Mouse (Mus musculus): ENCODE results near the gene Kcnmb1. TPM values are rescaled to one million over a fixed set of nuclear protein-coding genes. Genes with fewer than 3 reads are reported as not detected.

Gene Kcnmb1
- polyA plus RNA-seq, 1 experiment from 2014 or later, result 0.09 TPM

GRCm38 (mm10) chr11:33938561-33939274 lies 24.1 kb upstream of the Kcnmb1 start:
- Histone ChIP-seq H3K27me3 (ENCODE audit: control insufficient read depth, insufficient read depth, low read depth, low read length) (no peaks in the 10 kb centered on the region), H3K36me3 (ENCODE audit: control insufficient read depth, insufficient read depth) (no peaks in the 10 kb centered on the region), H3K4me3 (ENCODE audit: low read depth, low read length) (no peak overlapping the region), H3K9ac (ENCODE audit: low read depth, low read length) (no peak overlapping the region), H3K27ac (ENCODE audit: low read length) (no peak overlapping the region), H3K4me1 (ENCODE audit: control insufficient read depth, low read depth, low read length) (no peaks in the 10 kb centered on the region), H3K9me3 (replicated peaks; ENCODE audit: control insufficient read depth, low read length) (no peaks in the 10 kb centered on the region), H3K4me2 (ENCODE audit: low read depth, low read length) (no peak overlapping the region)
- ATAC-seq (ENCODE audit: low read depth), result no peak
- WGBS (ENCODE audit: insufficient replicate concordance), result 9% methylated on average over 7 of the region's 7 CpGs

GRCm38 (mm10) chr11:33939456-33940113 lies 23.2 kb upstream of the Kcnmb1 start:
- H3K4me1 ChIP-seq (ENCODE audit: control insufficient read depth, low read depth, low read length), result no peaks in the 10 kb centered on the region
- H3K4me2 ChIP-seq (ENCODE audit: low read depth, low read length), result no peak overlapping the region
- ATAC-seq (ENCODE audit: low read depth), result no peak
- no peaks in the 10 kb centered on the region for H3K9me3 ChIP-seq (replicated peaks; ENCODE audit: control insufficient read depth, low read length)
- no peaks in the 10 kb centered on the region for H3K27me3 ChIP-seq (ENCODE audit: control insufficient read depth, insufficient read depth, low read depth, low read length)
- H3K9ac ChIP-seq (ENCODE audit: low read depth, low read length), result no peak overlapping the region
- H3K4me3 ChIP-seq (ENCODE audit: low read depth, low read length), result no peak overlapping the region
- no peaks in the 10 kb centered on the region for H3K36me3 ChIP-seq (ENCODE audit: control insufficient read depth, insufficient read depth)
- WGBS (ENCODE audit: insufficient replicate concordance), result 26% methylated on average over 4 of the region's 4 CpGs
- no peak overlapping the region for H3K27ac ChIP-seq (ENCODE audit: low read length)

DNA sequence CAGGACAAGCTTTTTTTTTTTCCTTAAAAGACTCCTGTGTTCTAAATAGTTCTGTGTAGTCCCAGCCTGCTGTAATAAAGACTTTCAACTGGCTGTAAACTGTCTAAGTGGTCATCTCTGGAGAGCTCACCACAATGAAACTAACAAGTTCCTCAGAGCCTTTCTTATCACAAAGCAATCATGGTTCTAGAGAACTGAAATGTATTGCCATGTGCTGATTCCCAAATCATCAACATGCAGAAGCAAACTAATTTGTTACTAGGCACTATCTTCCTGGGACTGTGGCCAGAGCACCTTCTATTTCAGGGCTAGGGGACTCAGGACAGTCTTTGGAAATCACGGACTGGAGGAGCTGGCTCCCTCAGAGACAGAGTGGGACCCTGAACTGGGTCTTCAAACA lies 19.2 kb upstream of the Kcnmb1 start:
- Histone ChIP-seq H3K9ac (ENCODE audit: low read depth, low read length) (no peak overlapping the region), H3K27me3 (ENCODE audit: control insufficient read depth, insufficient read depth, low read depth, low read length) (no peaks in the 10 kb centered on the region), H3K9me3 (replicated peaks; ENCODE audit: control insufficient read depth, low read length) (no peaks in the 10 kb centered on the region), H3K4me3 (ENCODE audit: low read depth, low read length) (no peak overlapping the region), H3K27ac (ENCODE audit: low read length) (no peak overlapping the region), H3K4me2 (ENCODE audit: low read depth, low read length) (no peak overlapping the region), H3K36me3 (ENCODE audit: control insufficient read depth, insufficient read depth) (no peaks in the 10 kb centered on the region), H3K4me1 (ENCODE audit: control insufficient read depth, low read depth, low read length) (no peaks in the 10 kb centered on the region)
- 56% methylated on average over 1 of the region's 1 CpGs for WGBS (ENCODE audit: insufficient replicate concordance)
- no peak for ATAC-seq (ENCODE audit: low read depth)

GRCm38 (mm10) chr11:33944067-33944785 lies 18.6 kb upstream of the Kcnmb1 start:
- WGBS (ENCODE audit: insufficient replicate concordance), result 47% methylated on average over 4 of the region's 4 CpGs
- Histone ChIP-seq H3K36me3 (ENCODE audit: control insufficient read depth, insufficient read depth) (no peaks in the 10 kb centered on the region), H3K4me2 (ENCODE audit: low read depth, low read length) (no peak overlapping the region), H3K4me1 (ENCODE audit: control insufficient read depth, low read depth, low read length) (no peaks in the 10 kb centered on the region), H3K4me3 (ENCODE audit: low read depth, low read length) (no peak overlapping the region), H3K9ac (ENCODE audit: low read depth, low read length) (no peak overlapping the region), H3K27me3 (ENCODE audit: control insufficient read depth, insufficient read depth, low read depth, low read length) (no peaks in the 10 kb centered on the region), H3K9me3 (replicated peaks; ENCODE audit: control insufficient read depth, low read length) (no peaks in the 10 kb centered on the region), H3K27ac (ENCODE audit: low read length) (no peak overlapping the region)
- ATAC-seq (ENCODE audit: low read depth), result no peak

DNA sequence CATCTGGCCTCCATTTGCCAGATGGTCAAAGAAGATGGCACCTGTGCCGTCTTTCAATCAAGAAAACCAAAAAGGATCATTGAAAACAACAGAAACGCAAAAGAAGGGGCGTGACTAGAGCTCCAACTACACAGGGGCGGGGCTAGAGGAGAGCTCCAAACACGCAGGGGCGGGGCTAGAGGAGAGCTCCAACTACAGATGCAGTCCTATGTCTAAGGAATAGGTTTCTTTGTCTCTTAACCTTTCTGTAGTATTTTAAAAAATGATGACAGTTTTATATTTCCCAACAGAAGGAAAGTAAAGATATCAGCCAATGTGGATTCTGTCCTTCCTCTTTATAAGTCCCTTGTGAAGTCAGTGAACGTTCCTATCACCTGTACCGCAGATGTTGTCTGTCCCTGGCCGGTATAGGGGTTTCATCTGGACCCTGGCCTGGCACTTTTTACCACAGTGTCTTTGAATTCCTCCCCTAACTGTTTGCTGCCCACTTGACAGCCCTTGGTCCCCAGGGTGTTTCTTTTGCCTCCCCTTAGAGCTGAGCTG lies 18.0 kb upstream of the Kcnmb1 start:
- Histone ChIP-seq H3K9me3 (replicated peaks; ENCODE audit: control insufficient read depth, low read length) (no peaks in the 10 kb centered on the region), H3K36me3 (ENCODE audit: control insufficient read depth, insufficient read depth) (no peaks in the 10 kb centered on the region), H3K4me1 (ENCODE audit: control insufficient read depth, low read depth, low read length) (no peaks in the 10 kb centered on the region), H3K27me3 (ENCODE audit: control insufficient read depth, insufficient read depth, low read depth, low read length) (no peaks in the 10 kb centered on the region), H3K27ac (ENCODE audit: low read length) (no peak overlapping the region), H3K9ac (ENCODE audit: low read depth, low read length) (no peak overlapping the region), H3K4me3 (ENCODE audit: low read depth, low read length) (no peak overlapping the region), H3K4me2 (ENCODE audit: low read depth, low read length) (no peak overlapping the region)
- no peak for ATAC-seq (ENCODE audit: low read depth)
- 53% methylated on average over 9 of the region's 9 CpGs for WGBS (ENCODE audit: insufficient replicate concordance)

DNA sequence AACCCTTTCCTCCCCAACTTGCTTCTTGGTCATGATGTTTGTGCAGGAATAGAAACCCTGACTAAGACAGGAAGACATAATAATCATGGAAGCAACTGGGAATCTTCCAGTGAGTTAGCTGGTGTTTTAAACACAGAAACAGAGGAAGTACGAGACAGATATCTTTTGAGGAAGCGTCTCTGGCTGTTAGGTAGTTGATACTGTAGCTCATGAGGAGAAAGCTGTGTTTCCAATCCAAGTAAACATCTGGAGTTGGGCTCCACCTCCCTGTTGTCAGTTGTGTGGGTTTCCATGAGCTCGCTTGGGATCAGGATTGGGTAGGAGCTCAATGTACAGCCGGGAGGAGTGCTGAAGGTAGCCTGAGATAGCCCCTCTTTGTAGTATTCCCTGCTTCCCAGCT lies 16.3 kb upstream of the Kcnmb1 start:
- no peaks in the 10 kb centered on the region for H3K36me3 ChIP-seq (ENCODE audit: control insufficient read depth, insufficient read depth)
- no peak for ATAC-seq (ENCODE audit: low read depth)

GRCm38 (mm10) chr11:33951155-33951554 lies 11.7 kb upstream of the Kcnmb1 start:
- ATAC-seq (ENCODE audit: low read depth), result no peak
- Histone ChIP-seq H3K9me3 (replicated peaks; ENCODE audit: control insufficient read depth, low read length) (no peaks in the 10 kb centered on the region), H3K4me1 (ENCODE audit: control insufficient read depth, low read depth, low read length) (no peaks in the 10 kb centered on the region), H3K27ac (ENCODE audit: low read length) (no peak overlapping the region), H3K27me3 (ENCODE audit: control insufficient read depth, insufficient read depth, low read depth, low read length) (no peaks in the 10 kb centered on the region), H3K4me3 (ENCODE audit: low read depth, low read length) (no peak overlapping the region), H3K36me3 (ENCODE audit: control insufficient read depth, insufficient read depth) (no peaks in the 10 kb centered on the region), H3K9ac (ENCODE audit: low read depth, low read length) (no peak overlapping the region), H3K4me2 (ENCODE audit: low read depth, low read length) (no peak overlapping the region)
- WGBS (ENCODE audit: insufficient replicate concordance), result 67% methylated on average over 5 of the region's 5 CpGs

More for the DNA sequence above, 16.3 kb upstream of the Kcnmb1 start:
- Histone ChIP-seq H3K9ac (ENCODE audit: low read depth, low read length) (no peak overlapping the region), H3K9me3 (replicated peaks; ENCODE audit: control insufficient read depth, low read length) (no peaks in the 10 kb centered on the region), H3K4me3 (ENCODE audit: low read depth, low read length) (no peak overlapping the region), H3K27me3 (ENCODE audit: control insufficient read depth, insufficient read depth, low read depth, low read length) (no peaks in the 10 kb centered on the region), H3K4me2 (ENCODE audit: low read depth, low read length) (no peak overlapping the region), H3K27ac (ENCODE audit: low read length) (no peak overlapping the region), H3K4me1 (ENCODE audit: control insufficient read depth, low read depth, low read length) (no peaks in the 10 kb centered on the region)
- WGBS (ENCODE audit: insufficient replicate concordance), result 31% methylated on average over 4 of the region's 4 CpGs

DNA sequence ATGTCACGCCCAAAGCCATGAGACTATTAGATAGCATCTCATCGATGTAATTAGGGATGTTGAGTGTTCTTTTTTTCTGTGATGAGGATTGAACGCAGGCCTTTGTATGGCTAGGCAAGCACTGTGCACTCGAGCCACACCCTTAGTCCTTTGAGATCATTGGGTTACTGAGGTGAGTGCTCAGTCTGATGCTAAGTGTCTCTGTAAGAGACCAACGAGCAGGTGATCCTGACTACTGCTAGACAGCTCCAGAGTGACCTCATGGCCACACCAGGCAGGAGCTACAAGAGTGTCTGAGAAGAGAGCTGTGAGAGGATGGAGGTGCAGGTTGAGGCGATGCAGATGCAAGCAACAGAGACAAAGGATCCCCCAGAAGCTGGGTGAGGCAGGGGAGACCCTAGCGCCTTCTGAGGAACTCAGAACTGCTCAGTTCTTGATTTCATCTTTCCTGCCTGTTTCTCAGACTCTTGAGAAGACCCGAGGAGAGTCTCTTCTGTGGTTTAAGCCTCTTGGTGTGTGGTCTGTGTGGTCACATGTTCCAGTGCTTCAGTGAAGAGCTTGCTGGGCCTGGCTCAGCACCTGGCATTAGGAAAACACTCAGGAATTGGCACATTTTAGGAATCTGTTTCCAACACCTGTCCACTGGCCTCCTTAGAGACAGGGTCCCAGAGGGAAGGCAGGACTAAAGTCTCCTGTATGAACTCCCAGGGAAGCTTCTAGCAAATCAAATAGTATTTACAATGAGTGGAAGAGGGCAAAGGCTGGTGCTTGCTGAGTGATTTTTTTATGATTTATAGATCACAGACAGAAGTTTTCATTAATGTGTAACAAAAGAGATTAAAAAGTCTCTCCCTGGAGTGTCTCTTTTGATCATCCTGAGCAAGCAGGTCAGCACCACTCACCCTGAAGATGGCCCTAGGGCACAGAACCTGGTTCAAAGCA lies 10.9 kb upstream of the Kcnmb1 start:
- Histone ChIP-seq H3K4me2 (ENCODE audit: low read depth, low read length) (no peak overlapping the region), H3K27ac (ENCODE audit: low read length) (no peak overlapping the region), H3K27me3 (ENCODE audit: control insufficient read depth, insufficient read depth, low read depth, low read length) (no peaks in the 10 kb centered on the region), H3K9me3 (replicated peaks; ENCODE audit: control insufficient read depth, low read length) (no peaks in the 10 kb centered on the region), H3K36me3 (ENCODE audit: control insufficient read depth, insufficient read depth) (no peaks in the 10 kb centered on the region), H3K4me3 (ENCODE audit: low read depth, low read length) (no peak overlapping the region), H3K4me1 (ENCODE audit: control insufficient read depth, low read depth, low read length) (no peaks in the 10 kb centered on the region), H3K9ac (ENCODE audit: low read depth, low read length) (no peak overlapping the region)
- no peak for ATAC-seq (ENCODE audit: low read depth)
- 51% methylated on average over 8 of the region's 8 CpGs for WGBS (ENCODE audit: insufficient replicate concordance)

Data from liver, embryonic 16.5 days (tissue).